Mouse (Mus musculus) heart, embryonic 12.5 days (tissue): ENCODE data around the gene Wfdc12. TPM values are rescaled to one million over a fixed set of nuclear protein-coding genes. Genes with fewer than 3 reads are reported as not detected.
"Not testable (repeated sequence)": the region's sequence is repeated elsewhere in the genome, so short reads cannot be mapped to it uniquely, and the experiment has no call there.

Source experiments
- ATAC-seq: fragments of 200-750 bp; cut with Nextera tagmentation; 2 replicates; pipeline ENCODE4 v1.8.0; 2017; ENCODE audit warnings: moderate TSS enrichment, moderate library complexity; ENCODE audit not compliant: insufficient number of reproducible peaks, low FRiP score
- H3K27ac ChIP-seq: fragments of 300-500 bp; sonication (generic); 2 replicates; pipeline ENCODE4 v1.5.1; 2016; ENCODE audit warnings: mild to moderate bottlenecking, moderate library complexity; ENCODE audit not compliant: poor library complexity, severe bottlenecking
- H3K27me3 ChIP-seq: fragments of 300-500 bp; sonication (generic); replicated peaks from 2 replicates; pipeline ENCODE4 v1.6.1; 2016; ENCODE audit warnings: mild to moderate bottlenecking, moderate library complexity
- H3K36me3 ChIP-seq: fragments of 300-500 bp; sonication (generic); 2 replicates; pipeline ENCODE4 v1.6.1; 2016; ENCODE audit warnings: mild to moderate bottlenecking, moderate library complexity
- H3K4me1 ChIP-seq: fragments of 300-500 bp; sonication (generic); replicated peaks from 2 replicates; pipeline ENCODE4 v1.6.1; 2016; ENCODE audit warnings: mild to moderate bottlenecking
- H3K4me2 ChIP-seq: fragments of 300-500 bp; sonication (generic); 2 replicates; pipeline ENCODE4 v1.6.1; 2016; ENCODE audit warnings: mild to moderate bottlenecking, moderate library complexity
- H3K4me3 ChIP-seq: fragments of 300-500 bp; sonication (generic); 2 replicates; pipeline ENCODE4 v1.5.1; 2016; ENCODE audit warnings: mild to moderate bottlenecking
- H3K9ac ChIP-seq: fragments of 300-500 bp; sonication (generic); 2 replicates; pipeline ENCODE4 v1.6.1; 2016; ENCODE audit warnings: mild to moderate bottlenecking, moderate library complexity
- H3K9me3 ChIP-seq: fragments of 300-500 bp; sonication (generic); replicated peaks from 2 replicates; pipeline ENCODE4 v1.6.1; 2016; ENCODE audit warnings: mild to moderate bottlenecking, moderate library complexity
- WGBS: fragments of 180-500 bp; shearing (Covaris S2); methylation state at CpG from one replicate; pipeline ENCODE4 v1.1.7; 2016; 5-methylcytosine and 5-hydroxymethylcytosine counted together
- polyA plus RNA-seq: library from polyadenylated mRNA; unstranded; fragments of >200 nt; fragmentation: Nextera tagmentation; extraction: Ambion mirVana; gene quantifications from 2 replicates; pipeline ENCODE4 v1.2.1, GENCODE M21; 2016

Wfdc12 gene
- polyA plus RNA-seq: not detected in 2 replicates

- H3K4me3 ChIP-seq: no peak within 1 kb of the TSS
- H3K9ac ChIP-seq: no peak within 1 kb of the TSS
- no peaks in the 10 kb centered on the region for H3K36me3 ChIP-seq
- 0 out of 2 replicates have a peak, but pooled peaks cover 8% of the 10 kb centered on the region for H3K9me3 ChIP-seq
- no peak for ATAC-seq
- WGBS: 84% methylated on average over 6 of the region's 6 CpGs
- 0 out of 2 replicates have a peak, but pooled peaks cover under 1% of the 10 kb centered on the region for H3K27me3 ChIP-seq
- H3K4me1 ChIP-seq: no peaks in the 10 kb centered on the region
- no peak within 1 kb of the TSS for H3K4me2 ChIP-seq
- H3K27ac ChIP-seq: no peak within 1 kb of the TSS
Measured at GRCm38 (mm10) chr2:164190576-164190975, at the start of gene Wfdc12. Gene Wfdc12, minus strand, starts transcription at chr2:164190608.

- Histone ChIP-seq H3K4me2 (no peak within 1 kb of the TSS), H3K4me3 (no peak within 1 kb of the TSS), H3K9me3 (no peaks in the 10 kb centered on the region), H3K36me3 (no peaks in the 10 kb centered on the region), H3K9ac (no peak within 1 kb of the TSS), H3K27me3 (no peaks in the 10 kb centered on the region), H3K4me1 (0 out of 2 replicates have a peak, but pooled peaks cover 6% of the 10 kb centered on the region), H3K27ac (no peak within 1 kb of the TSS)
- 82% methylated on average over 3 of the region's 3 CpGs for WGBS
- no peak for ATAC-seq
Measured at GRCm38 (mm10) chr2:164238366-164238765, 48.0 kb upstream of the Wfdc12 start, which contains the start of gene Svs2. Gene Svs2, minus strand, starts transcription at chr2:164238466.

- no peak overlapping the region for H3K9ac ChIP-seq
- no peaks in the 10 kb centered on the region for H3K36me3 ChIP-seq
- ATAC-seq: no peak
- H3K4me1 ChIP-seq: no peaks in the 10 kb centered on the region
- H3K4me3 ChIP-seq: no peak overlapping the region
- H3K4me2 ChIP-seq: no peak overlapping the region
- H3K27me3 ChIP-seq: no peaks in the 10 kb centered on the region
- WGBS: 82% methylated on average over 8 of the region's 8 CpGs
- H3K27ac ChIP-seq: no peak overlapping the region
- H3K9me3 ChIP-seq: no peaks in the 10 kb centered on the region
Measured at GRCm38 (mm10) chr2:164232671-164233070, 42.3 kb upstream of the Wfdc12 start.

GRCm38 (mm10) chr2:164228361-164229070 is 38.1 kb upstream of the Wfdc12 start:
- no peak overlapping the region for H3K4me2 ChIP-seq
- H3K9ac ChIP-seq: no peak overlapping the region
- no peak overlapping the region for H3K4me3 ChIP-seq
- no peaks in the 10 kb centered on the region for H3K4me1 ChIP-seq
- WGBS: 72% methylated on average over 8 of the region's 8 CpGs
- H3K36me3 ChIP-seq: no peaks in the 10 kb centered on the region
- no peaks in the 10 kb centered on the region for H3K27me3 ChIP-seq
- no peaks in the 10 kb centered on the region for H3K9me3 ChIP-seq
- no peak for ATAC-seq
- H3K27ac ChIP-seq: no peak overlapping the region

GRCm38 (mm10) chr2:164221522-164221921 is 31.1 kb upstream of the Wfdc12 start, which contains the start of gene Wfdc15b:
Gene Wfdc15b, minus strand, starts transcription at chr2:164221660.
- WGBS: 76% methylated on average over 11 of the region's 11 CpGs
- H3K27ac ChIP-seq: no peak within 1 kb of the TSS
- no peaks in the 10 kb centered on the region for H3K36me3 ChIP-seq
- no peak within 1 kb of the TSS for H3K9ac ChIP-seq
- H3K4me2 ChIP-seq: no peak within 1 kb of the TSS
- no peaks in the 10 kb centered on the region for H3K9me3 ChIP-seq
- no peak for ATAC-seq
- no peaks in the 10 kb centered on the region for H3K4me1 ChIP-seq
- no peak within 1 kb of the TSS for H3K4me3 ChIP-seq
- H3K27me3 ChIP-seq: no peaks in the 10 kb centered on the region

GRCm38 (mm10) chr2:164219295-164219694 is 28.9 kb upstream of the Wfdc12 start:
- Histone ChIP-seq H3K27ac (no peak overlapping the region), H3K9me3 (no peaks in the 10 kb centered on the region)
- 77% methylated on average over 9 of the region's 9 CpGs for WGBS

GRCm38 (mm10) chr2:164212711-164213110 is 22.3 kb upstream of the Wfdc12 start:
- H3K36me3 ChIP-seq: no peaks in the 10 kb centered on the region
- WGBS: 75% methylated on average over 5 of the region's 5 CpGs
- no peak overlapping the region for H3K27ac ChIP-seq
- no peaks in the 10 kb centered on the region for H3K4me1 ChIP-seq
- peaks cover 5% of the 10 kb centered on the region; the same call in 1 of the 2 replicates for H3K9me3 ChIP-seq
- no peak overlapping the region for H3K9ac ChIP-seq
- H3K4me2 ChIP-seq: no peak overlapping the region
- H3K27me3 ChIP-seq: no peaks in the 10 kb centered on the region
- ATAC-seq: no peak
- no peak overlapping the region for H3K4me3 ChIP-seq

More at GRCm38 (mm10) chr2:164219295-164219694, 28.9 kb upstream of the Wfdc12 start:
- no peak for ATAC-seq
- no peaks in the 10 kb centered on the region for H3K36me3 ChIP-seq
- H3K4me1 ChIP-seq: no peaks in the 10 kb centered on the region
- no peak overlapping the region for H3K9ac ChIP-seq
- H3K27me3 ChIP-seq: no peaks in the 10 kb centered on the region
- no peak overlapping the region for H3K4me3 ChIP-seq
- no peak overlapping the region for H3K4me2 ChIP-seq

- H3K4me1 ChIP-seq: no peaks in the 10 kb centered on the region
- H3K27ac ChIP-seq: no peak overlapping the region
- no peak overlapping the region for H3K9ac ChIP-seq
- H3K4me2 ChIP-seq: no peak overlapping the region
- H3K4me3 ChIP-seq: no peak overlapping the region
- no peaks in the 10 kb centered on the region for H3K27me3 ChIP-seq
- WGBS: 90% methylated on average over 4 of the region's 4 CpGs
- ATAC-seq: no peak
- H3K36me3 ChIP-seq: no peaks in the 10 kb centered on the region
- peaks cover 5% of the 10 kb centered on the region; the same call in 1 of the 2 replicates for H3K9me3 ChIP-seq
Measured at GRCm38 (mm10) chr2:164210892-164211291, 20.5 kb upstream of the Wfdc12 start.

GRCm38 (mm10) chr2:164206676-164207075 is 16.3 kb upstream of the Wfdc12 start:
- 61% methylated on average over 4 of the region's 4 CpGs for WGBS
- no peaks in the 10 kb centered on the region for H3K4me1 ChIP-seq
- H3K4me3 ChIP-seq: no peak overlapping the region
- H3K27me3 ChIP-seq: no peaks in the 10 kb centered on the region
- no peak overlapping the region for H3K27ac ChIP-seq
- ATAC-seq: no peak
- no peaks in the 10 kb centered on the region for H3K36me3 ChIP-seq
- no peak overlapping the region for H3K4me2 ChIP-seq
- no peak overlapping the region for H3K9ac ChIP-seq
- H3K9me3 ChIP-seq: peaks cover 5% of the 10 kb centered on the region; the same call in 1 of the 2 replicates

- WGBS: 88% methylated on average over 10 of the region's 10 CpGs
- H3K4me2 ChIP-seq, H3K27ac ChIP-seq, ATAC-seq, H3K36me3 ChIP-seq, H3K4me3 ChIP-seq, H3K9me3 ChIP-seq, H3K9ac ChIP-seq, H3K4me1 ChIP-seq, H3K27me3 ChIP-seq: not testable (repeated sequence)
Measured at GRCm38 (mm10) chr2:164206011-164206410, 15.6 kb upstream of the Wfdc12 start.

- WGBS: 72% methylated on average over 20 of the region's 20 CpGs
- no peak within 1 kb of the TSS for H3K4me3 ChIP-seq
Measured at GRCm38 (mm10) chr2:164199626-164200327, 9.4 kb upstream of the Wfdc12 start, which contains the start of gene Wfdc15a. Gene Wfdc15a, minus strand, starts transcription at chr2:164200130.

More at GRCm38 (mm10) chr2:164199626-164200327, 9.4 kb upstream of the Wfdc12 start, which contains the start of gene Wfdc15a:
- no peak within 1 kb of the TSS for H3K9ac ChIP-seq
- no peaks in the 10 kb centered on the region for H3K36me3 ChIP-seq
- H3K4me2 ChIP-seq: no peak within 1 kb of the TSS
- H3K4me1 ChIP-seq: no peaks in the 10 kb centered on the region
- no peak within 1 kb of the TSS for H3K27ac ChIP-seq
- no peaks in the 10 kb centered on the region for H3K27me3 ChIP-seq
- ATAC-seq: no peak
- H3K9me3 ChIP-seq: no peaks in the 10 kb centered on the region
